Comparison of ENCODE assay signal across 8 mouse cellular contexts in the genomic region with DNA sequence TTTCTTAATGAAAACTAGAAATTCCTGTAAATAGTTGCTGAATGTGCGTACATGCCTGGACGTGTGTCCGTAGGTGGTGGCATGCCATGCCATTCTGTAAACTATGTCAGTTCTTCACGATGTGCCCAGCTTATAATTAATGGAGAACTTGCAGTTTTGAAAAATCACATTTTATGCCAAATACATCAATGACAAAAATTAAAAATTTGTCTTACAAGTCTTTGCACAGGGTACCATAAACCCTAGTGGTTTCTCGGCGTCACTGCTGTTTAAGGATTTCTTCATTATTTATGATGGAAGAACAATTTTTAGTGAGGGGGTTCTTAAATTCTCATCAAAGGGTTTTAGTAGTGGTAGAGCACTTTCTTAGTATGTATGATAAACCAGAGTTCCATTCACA. TPM values are rescaled to one million over a fixed set of nuclear protein-coding genes. Genes with fewer than 3 reads are reported as not detected.
DNase-seq lines count a peak whose midpoint lies in the region; ATAC-seq and TF ChIP-seq lines count a peak whose summit lies in the region.

No protein-coding gene starts in this region.

- H3K4me2 ChIP-seq in lung, embryonic 14.5 days = peak overlapping the region; percentile 78
- peak overlapping the region; percentile 76 for H3K4me2 ChIP-seq in neural tube, embryonic 13.5 days

- no peaks in the 10 kb centered on the region for H3K4me1 ChIP-seq in lung, embryonic 14.5 days (ENCODE audit: insufficient read depth)
- peaks cover 1% of the 10 kb centered on the region; the same call in 1 of the 2 replicates for H3K4me1 ChIP-seq in cortical plate, adult 2 months (ENCODE audit: control insufficient read depth, insufficient read depth, low read length)
- H3K4me1 ChIP-seq in neural tube, embryonic 13.5 days (replicated peaks) = peaks cover 19% of the 10 kb centered on the region

- no peaks in the 10 kb centered on the region for H3K9me3 ChIP-seq in lung, embryonic 14.5 days (ENCODE audit: low read depth, low read length)
- H3K9me3 ChIP-seq in neural tube, embryonic 13.5 days = no peaks in the 10 kb centered on the region

- peak; percentile 43 for TF ChIP-seq CTCF in lung, embryonic 14.5 days (IDR thresholded peaks at IDR 0.05; ENCODE audit: low read depth)
- no peak for TF ChIP-seq CTCF in cortical plate, adult 2 months (IDR thresholded peaks at IDR 0.05; ENCODE audit: extremely low read depth, insufficient read depth, low read length)

- peak overlapping the region; percentile 86 for H3K4me3 ChIP-seq in lung, embryonic 14.5 days (ENCODE audit: low read depth, low read length)
- peak overlapping the region; percentile 47 for H3K4me3 ChIP-seq in cortical plate, adult 2 months (ENCODE audit: insufficient read depth, low read length)
- peak overlapping the region; percentile 67 for H3K4me3 ChIP-seq in neural tube, embryonic 13.5 days

- DNase-seq in lung, embryonic 14.5 days = peak; percentile 59
- DNase-seq in lung, postnatal 25 days (ENCODE audit: low spot score) = no peak
- DNase-seq in induced T-regulatory cell, adult 2 months (ENCODE audit: low read depth) = peak; percentile 49
- no peak for DNase-seq in gastrocnemius, postnatal 10 days
- DNase-seq in left cerebral cortex, adult 11 months (ENCODE audit: low spot score) = no peak
- DNase-seq in left cerebral cortex, postnatal 25 days (ENCODE audit: low spot score in 2 of 2) = no peak

- peak overlapping the region; percentile 88 for H3K9ac ChIP-seq in lung, embryonic 14.5 days
- H3K9ac ChIP-seq in neural tube, embryonic 13.5 days = peak overlapping the region; percentile 87

- intact Hi-C loops in left cerebral cortex, postnatal 25 days (cut with DNase I) = loop anchor here (5.0 to 10.0 kb wide), 2 partner anchors 46 to 164 kb away; partner anchors contain the start of gene Tex30

- no peaks in the 10 kb centered on the region for H3K27me3 ChIP-seq in lung, embryonic 14.5 days (ENCODE audit: insufficient read depth, low read length)
- no peaks in the 10 kb centered on the region for H3K27me3 ChIP-seq in neural tube, embryonic 13.5 days

- WGBS in lung, embryonic 14.5 days = 18% methylated on average over 6 of the region's 6 CpGs
- WGBS in neural tube, embryonic 13.5 days = 23% methylated on average over 6 of the region's 6 CpGs

- H3K27ac ChIP-seq in lung, embryonic 14.5 days (ENCODE audit: low read depth) = no peak overlapping the region
- no peak overlapping the region for H3K27ac ChIP-seq in cortical plate, adult 2 months (ENCODE audit: insufficient read depth, low read length)
- peak overlapping the region; percentile 97 for H3K27ac ChIP-seq in neural tube, embryonic 13.5 days (replicated peaks)

- H3K36me3 ChIP-seq in lung, embryonic 14.5 days (ENCODE audit: insufficient read depth) = peaks cover 8% of the 10 kb centered on the region
- H3K36me3 ChIP-seq in neural tube, embryonic 13.5 days = peaks cover 4% of the 10 kb centered on the region

- ATAC-seq in lung, embryonic 14.5 days (ENCODE audit: insufficient read depth) = no peak
- ATAC-seq in neural tube, embryonic 13.5 days (ENCODE audit: low read depth) = no peak

- TF ChIP-seq POLR2A in cortical plate, adult 2 months (IDR thresholded peaks at IDR 0.05; ENCODE audit: extremely low read depth, insufficient read depth, low read length) = no peak

RNA-seq across cellular contexts. Expression of gene Ercc5, which starts 1.2 kb away (rescaled TPM):
- 23.6 and 24.6 TPM in 2 replicates for polyA plus RNA-seq in lung, embryonic 14.5 days (2014; fragmentation: Nextera tagmentation; extraction: Ambion mirVana)
- polyA plus RNA-seq in cortical plate, adult 2 months (2012; rRNA removed) = 18.7 and 20.2 TPM in 2 replicates
- polyA plus RNA-seq in neural tube, embryonic 13.5 days (2015; fragmentation: Nextera tagmentation; extraction: Ambion mirVana) = 33.1 and 33.6 TPM in 2 replicates
- total RNA-seq in gastrocnemius, postnatal 10 days (2021) = 10 to 100 TPM; 10.7 to 12.6 TPM
- 10 to 100 TPM; 20.4 to 22.5 TPM for total RNA-seq in left cerebral cortex, postnatal 25 days (2021)

RNA-seq across cellular contexts. Expression of gene Bivm, which starts 29.9 kb away (rescaled TPM):
- polyA plus RNA-seq in lung, embryonic 14.5 days (2014; fragmentation: Nextera tagmentation; extraction: Ambion mirVana) = 18.9 and 21.1 TPM in 2 replicates
- polyA plus RNA-seq in cortical plate, adult 2 months (2012; rRNA removed) = 11.8 and 13.1 TPM in 2 replicates
- polyA plus RNA-seq in neural tube, embryonic 13.5 days (2015; fragmentation: Nextera tagmentation; extraction: Ambion mirVana) = 31.3 and 32.3 TPM in 2 replicates
- 1 to 10 TPM; 8.1 to 8.8 TPM for total RNA-seq in gastrocnemius, postnatal 10 days (2021)
- 10 to 100 TPM; 34.1 to 37.9 TPM for total RNA-seq in left cerebral cortex, postnatal 25 days (2021)

RNA-seq across cellular contexts. Expression of gene Kdelc1, which starts 30.1 kb away (rescaled TPM):
- 71.2 and 73.7 TPM in 2 replicates for polyA plus RNA-seq in lung, embryonic 14.5 days (2014; fragmentation: Nextera tagmentation; extraction: Ambion mirVana)
- 13.8 and 14.8 TPM in 2 replicates for polyA plus RNA-seq in cortical plate, adult 2 months (2012; rRNA removed)
- polyA plus RNA-seq in neural tube, embryonic 13.5 days (2015; fragmentation: Nextera tagmentation; extraction: Ambion mirVana) = 30.0 and 35.2 TPM in 2 replicates
- total RNA-seq in gastrocnemius, postnatal 10 days (2021) = 10 to 100 TPM; 12.3 to 14.3 TPM
- total RNA-seq in left cerebral cortex, postnatal 25 days (2021) = 10 to 100 TPM; 10.2 to 11.1 TPM

RNA-seq across cellular contexts. Expression of gene Tex30, which starts 46.5 kb away (rescaled TPM):
- 93.6 and 96.0 TPM in 2 replicates for polyA plus RNA-seq in lung, embryonic 14.5 days (2014; fragmentation: Nextera tagmentation; extraction: Ambion mirVana)
- 6.5 and 6.6 TPM in 2 replicates for polyA plus RNA-seq in cortical plate, adult 2 months (2012; rRNA removed)
- polyA plus RNA-seq in neural tube, embryonic 13.5 days (2015; fragmentation: Nextera tagmentation; extraction: Ambion mirVana) = 49.1 and 54.1 TPM in 2 replicates
- total RNA-seq in gastrocnemius, postnatal 10 days (2021) = 1 to 10 TPM; 5.5 to 6.8 TPM
- 1 to 10 TPM; 8.5 to 9.1 TPM for total RNA-seq in left cerebral cortex, postnatal 25 days (2021)

Comparison
In these comparisons a context has a peak if more than half of its experiments do, and no peak if none do; other contexts are left out.
1. DNase-seq: peak in lung, embryonic 14.5 days (single experiment) and induced T-regulatory cell, adult 2 months (single experiment); none in lung, postnatal 25 days (single experiment), gastrocnemius, postnatal 10 days (single experiment), left cerebral cortex, adult 11 months (single experiment) and left cerebral cortex, postnatal 25 days (0 of 2).
2. Peak in every context shown above with its lines, with median percentiles within 50 percentile points of each other: H3K4me3 ChIP-seq.